Mouse (Mus musculus): ENCODE measurements around the gene Bahcc1.

DNA sequence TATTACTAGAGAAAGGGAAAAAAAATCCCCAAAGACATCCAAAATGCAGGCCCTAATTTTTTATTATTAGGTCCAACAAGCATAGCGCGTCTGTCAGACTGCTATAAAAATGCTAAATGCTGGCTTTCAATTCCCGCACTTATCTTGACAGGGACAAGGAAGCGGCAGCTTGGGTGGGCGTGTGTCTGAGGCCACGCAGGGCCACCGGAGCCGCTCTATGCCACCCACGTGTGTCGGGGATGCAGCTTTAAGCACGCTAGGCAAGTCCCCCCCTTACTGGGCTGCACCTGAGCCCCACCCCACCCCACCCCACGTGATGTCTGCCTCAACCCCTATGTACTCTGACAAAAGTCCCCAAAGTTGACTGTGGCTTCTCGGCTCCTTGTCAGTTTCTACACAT lies 33.9 kb upstream of the Bahcc1 start:
- TF ChIP-seq POLR2A (IDR thresholded peaks at IDR 0.05; ENCODE audit: low read depth, low read length): no peak
- TF ChIP-seq CTCF (conservative IDR thresholded peaks at IDR 0.05 in 1 of 2, IDR thresholded peaks at IDR 0.05 in 1 of 2; ENCODE audit: low read depth in 2 of 2, low read length in 2 of 2): no peak
- TF ChIP-seq ZC3H11A (IDR thresholded peaks at IDR 0.05; ENCODE audit: low read depth, low read length): no peak
- no peak for TF ChIP-seq MAX (IDR thresholded peaks at IDR 0.05; ENCODE audit: low read length)
- TF ChIP-seq MAZ (IDR thresholded peaks at IDR 0.05; ENCODE audit: low read depth, low read length): no peak
- TF ChIP-seq ZKSCAN1 (IDR thresholded peaks at IDR 0.05; ENCODE audit: borderline replicate concordance, low read depth, low read length): no peak
- TF ChIP-seq MAFK (IDR thresholded peaks at IDR 0.05; ENCODE audit: insufficient replicate concordance, low read length): no peak
- no peak for TF ChIP-seq USF2 (conservative IDR thresholded peaks at IDR 0.05; ENCODE audit: low read depth, low read length)
- no peak for TF ChIP-seq UBTF (IDR thresholded peaks at IDR 0.05; ENCODE audit: low read depth, low read length)
